Comparison of ENCODE assay signal across 25 mouse cellular contexts in genomic region chr12:111755231-111755630, GRCm38 (mm10).
"Had no signal": no experiment of that assay in that cellular context is flagged by ENCODE, and none has a peak within 500 bp of the region (broad histone marks: within the 10 kb centered on the region; RNA-seq: fewer than 3 reads in every experiment).

No protein-coding gene starts in this region.

- H3K4me2 ChIP-seq: heart, embryonic 13.5 days; heart, embryonic 15.5 days; hindbrain, embryonic 12.5 days; hindbrain, embryonic 14.5 days; intestine, embryonic 15.5 days; limb, embryonic 12.5 days; liver, embryonic 11.5 days; liver, embryonic 13.5 days had no signal

- H3K27ac ChIP-seq: heart, embryonic 10.5 days; heart, embryonic 13.5 days; heart, embryonic 15.5 days; hindbrain, embryonic 10.5 days; hindbrain, embryonic 12.5 days; hindbrain, embryonic 14.5 days; intestine, embryonic 15.5 days; layer of hippocampus, adult 2 months; left cerebral cortex, adult 2 months; limb, embryonic 10.5 days; limb, embryonic 12.5 days; liver, embryonic 13.5 days had no signal

- H3K9me3 ChIP-seq: heart, embryonic 10.5 days; heart, embryonic 13.5 days; heart, embryonic 15.5 days; hindbrain, embryonic 10.5 days; hindbrain, embryonic 12.5 days; intestine, embryonic 15.5 days; limb, embryonic 10.5 days; limb, embryonic 12.5 days; liver, embryonic 13.5 days had no signal

- DNase-seq: gastrocnemius, postnatal 14 days; heart, postnatal 14 days; heart, postnatal 4 days; kidney, adult 18-20 months; kidney, adult 8-10 months; kidney, postnatal 10 days; kidney, postnatal 25 days; kidney, postnatal 4 days; liver; liver, embryonic 13.5 days had no signal

- H3K36me3 ChIP-seq: heart, embryonic 10.5 days; heart, embryonic 13.5 days; heart, embryonic 15.5 days; hindbrain, embryonic 10.5 days; hindbrain, embryonic 12.5 days; intestine, embryonic 15.5 days; limb, embryonic 12.5 days; liver, embryonic 13.5 days had no signal

- H3K27me3 ChIP-seq: heart, embryonic 13.5 days; heart, embryonic 15.5 days; hindbrain, embryonic 12.5 days; intestine, embryonic 15.5 days; limb, embryonic 12.5 days had no signal

- H3K4me3 ChIP-seq: heart, embryonic 10.5 days; heart, embryonic 13.5 days; heart, embryonic 15.5 days; hindbrain, embryonic 10.5 days; hindbrain, embryonic 12.5 days; intestine, embryonic 15.5 days; layer of hippocampus, adult 2 months; left cerebral cortex, adult 2 months; limb, embryonic 10.5 days; limb, embryonic 12.5 days; liver, embryonic 13.5 days had no signal

- ATAC-seq: hindbrain, embryonic 16.5 days; inflammation-experienced regulatory T-cells, adult 6 months; intestine, embryonic 15.5 days; intestine, postnatal 0 days had no signal

- H3K9ac ChIP-seq: heart, embryonic 13.5 days; heart, embryonic 15.5 days; hindbrain, embryonic 12.5 days; hindbrain, embryonic 14.5 days; intestine, embryonic 15.5 days; limb, embryonic 12.5 days; liver, embryonic 13.5 days had no signal
